Mouse (Mus musculus) layer of hippocampus, adult 8-10 months (tissue): ENCODE results near the gene Bnip3. TPM values are rescaled to one million over a fixed set of nuclear protein-coding genes. Genes with fewer than 3 reads are reported as not detected.

Experiments
- DNase-seq, 2 experiments: peaks; one replicate each; pipeline ENCODE4 v3.0.0; 2022; ENCODE audit warnings: low spot score in 2 of 2
- total RNA-seq, 4 experiments: library from RNA; stranded (reverse); gene quantifications; 2 replicates each; pipeline ENCODE4 v1.2.4; 2022

The Bnip3 gene
- total RNA-seq, 4 experiments from 2014 or later = 112 to 124 (median 117) TPM

DNA sequence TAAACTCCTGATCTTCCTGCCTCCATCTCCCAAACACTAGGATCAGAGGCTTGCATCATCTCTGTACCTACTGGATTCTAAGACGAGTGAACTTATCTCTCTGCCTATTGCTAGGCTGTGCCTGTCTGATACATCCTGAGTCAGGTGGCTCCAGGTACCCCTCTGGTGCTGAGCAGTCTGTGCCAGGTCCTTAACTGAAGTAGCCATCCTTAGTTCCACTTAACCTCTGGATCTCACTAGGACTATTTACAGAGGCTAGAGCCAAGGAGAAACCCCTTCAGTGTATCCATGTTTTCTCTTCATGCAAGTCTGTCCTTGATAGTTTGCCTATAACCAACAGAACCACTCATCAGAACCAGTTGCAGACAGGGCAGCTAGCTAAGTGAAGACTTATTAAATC lies 2.9 kb downstream of the Bnip3 start:
- no peak for DNase-seq

DNA sequence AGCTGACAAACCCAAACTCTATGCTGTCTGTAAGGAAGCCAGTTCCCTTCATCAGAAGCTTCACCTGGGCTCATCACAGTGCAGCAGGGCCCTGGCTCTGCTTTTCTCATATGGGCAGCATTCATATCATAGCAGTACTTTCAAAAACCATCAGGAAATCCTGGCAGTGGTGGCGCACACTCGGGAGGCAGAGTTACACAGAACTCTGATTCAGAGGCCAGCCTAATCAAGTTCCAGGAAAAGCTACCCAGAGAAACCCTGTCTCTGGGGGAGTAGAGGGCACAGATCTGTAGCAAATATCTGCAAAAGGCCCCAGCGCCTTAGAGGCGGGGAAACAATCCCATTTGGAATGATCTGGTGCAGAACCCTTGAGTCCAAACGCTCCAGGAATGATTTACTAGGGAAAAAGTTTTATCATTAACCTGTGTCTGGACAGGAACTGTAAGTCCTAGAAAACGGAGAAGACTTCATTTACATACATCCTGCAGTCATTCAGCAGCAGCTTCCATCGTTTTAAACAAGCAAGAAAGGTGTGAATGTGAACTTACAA lies 5.4 kb downstream of the Bnip3 start:
- no peak for DNase-seq

DNA sequence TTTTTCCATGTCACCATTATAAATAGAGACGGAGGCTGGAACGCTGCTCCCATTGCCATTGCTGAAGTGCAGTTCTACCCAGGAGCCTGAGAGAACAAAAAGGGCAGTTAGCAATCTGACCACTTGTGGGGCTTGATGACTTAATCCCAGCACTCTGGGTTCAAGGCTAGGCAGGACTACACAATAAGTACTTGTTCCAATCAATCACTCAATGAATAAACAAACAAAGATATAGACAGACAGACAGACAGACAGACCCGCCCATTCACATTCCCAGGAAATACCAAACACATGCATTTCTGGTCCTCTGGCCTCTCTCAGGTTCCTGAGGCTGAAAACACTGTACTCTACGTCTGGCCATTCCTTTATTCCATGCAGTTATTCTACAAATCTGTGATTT lies 10.6 kb downstream of the Bnip3 start:
- DNase-seq = no peak

DNA sequence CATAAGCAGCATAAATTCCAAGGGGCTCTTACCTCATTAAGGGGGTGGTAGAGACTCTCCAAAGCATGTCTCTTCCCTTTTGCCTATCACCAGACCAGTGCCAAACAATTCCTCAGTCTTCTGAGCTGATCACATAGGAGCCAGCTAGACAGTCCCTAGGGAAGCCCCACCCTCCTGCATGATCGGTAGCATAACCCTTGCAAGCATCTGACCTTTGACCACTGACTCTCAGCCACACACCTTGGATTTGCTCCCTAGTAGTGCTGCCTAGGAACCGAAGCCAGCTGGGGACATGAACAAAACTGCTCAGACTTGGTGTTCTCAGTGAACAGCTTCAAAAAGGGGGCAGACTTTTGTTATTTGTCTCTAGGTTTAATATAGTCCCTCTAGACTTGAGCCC lies 11.2 kb downstream of the Bnip3 start:
- DNase-seq = no peak

DNA sequence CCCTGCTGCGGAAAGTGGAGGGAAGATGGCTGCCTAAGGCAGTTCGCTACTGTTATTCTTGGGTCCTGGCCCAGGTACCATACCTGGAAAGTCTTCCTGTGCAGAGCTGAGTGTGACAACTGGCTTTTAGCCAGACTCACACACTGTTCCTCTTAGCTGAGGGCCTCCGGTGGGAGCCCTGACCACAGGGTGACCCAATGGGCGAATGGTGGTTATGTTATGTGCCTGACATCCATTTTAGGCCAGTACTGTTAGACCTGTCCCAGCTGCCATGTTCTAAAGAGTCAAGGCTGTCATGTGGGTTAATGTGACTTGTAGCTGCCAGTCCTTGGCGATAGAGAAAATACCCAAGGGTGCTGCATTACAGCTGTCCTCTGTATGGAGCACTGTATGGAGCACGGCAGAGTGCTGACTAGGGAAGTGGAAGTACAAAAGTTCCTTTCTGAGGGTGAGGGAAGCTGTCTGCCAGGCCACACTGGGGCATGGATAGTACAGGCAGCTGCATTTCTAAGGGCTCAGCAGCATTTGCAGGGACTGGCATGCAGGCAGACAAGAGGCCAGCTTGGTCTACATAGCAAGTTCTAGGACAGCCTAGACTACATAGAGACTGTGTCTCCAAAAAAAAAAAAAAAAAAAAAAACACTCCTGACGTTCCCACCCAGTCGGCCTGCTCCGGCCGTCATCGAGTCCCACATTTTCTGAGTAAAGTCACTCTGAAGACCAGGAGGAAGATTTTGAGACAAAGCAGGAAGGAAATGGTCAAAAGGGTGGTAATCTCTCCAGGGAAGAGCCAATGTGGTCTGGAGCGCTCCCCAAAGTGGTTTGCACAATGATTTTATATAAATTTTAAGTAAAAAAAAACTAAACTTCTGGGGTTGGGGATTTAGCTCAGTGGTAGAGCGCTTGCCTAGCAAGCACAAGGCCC lies 23.7 kb downstream of the Bnip3 start:
- no peak for DNase-seq

DNA sequence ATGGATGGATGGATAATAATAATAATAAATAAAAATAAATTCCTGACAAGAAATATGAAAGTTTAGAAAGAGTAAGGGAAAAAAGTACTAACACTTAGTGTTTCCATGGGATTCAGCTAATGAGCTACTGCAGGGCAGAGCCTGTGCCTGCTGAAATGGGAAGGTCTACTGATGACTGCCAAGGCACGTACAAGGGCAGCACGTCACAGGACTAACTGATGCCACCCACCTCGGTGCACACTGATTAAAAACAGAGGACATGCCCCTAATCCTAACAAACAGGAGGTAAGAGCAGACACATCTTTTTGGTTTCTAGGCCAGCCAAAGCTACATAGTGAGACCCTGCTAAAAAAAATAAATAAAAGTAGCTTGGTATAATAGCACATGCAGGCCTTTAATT lies 25.6 kb downstream of the Bnip3 start:
- DNase-seq = no peak

DNA sequence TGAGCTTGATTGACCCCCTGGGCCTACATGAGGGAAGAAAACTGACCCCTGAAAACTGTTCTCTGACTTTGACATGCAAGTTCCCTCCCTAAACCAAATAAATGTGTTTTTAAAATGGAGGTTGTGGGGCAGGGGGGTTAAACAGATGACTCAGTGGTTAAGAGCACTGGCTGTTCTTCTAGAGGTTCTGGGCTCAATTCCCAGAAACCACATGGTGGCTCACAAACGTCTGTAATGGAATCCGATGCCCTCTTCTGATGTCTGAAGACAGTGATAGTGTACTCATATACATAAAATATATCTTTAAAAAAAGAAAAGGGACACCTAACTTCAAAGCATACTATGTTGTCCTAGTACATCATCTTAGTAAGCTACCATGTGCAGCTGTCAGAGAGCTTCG lies 34.3 kb downstream of the Bnip3 start:
- DNase-seq = no peak

DNA sequence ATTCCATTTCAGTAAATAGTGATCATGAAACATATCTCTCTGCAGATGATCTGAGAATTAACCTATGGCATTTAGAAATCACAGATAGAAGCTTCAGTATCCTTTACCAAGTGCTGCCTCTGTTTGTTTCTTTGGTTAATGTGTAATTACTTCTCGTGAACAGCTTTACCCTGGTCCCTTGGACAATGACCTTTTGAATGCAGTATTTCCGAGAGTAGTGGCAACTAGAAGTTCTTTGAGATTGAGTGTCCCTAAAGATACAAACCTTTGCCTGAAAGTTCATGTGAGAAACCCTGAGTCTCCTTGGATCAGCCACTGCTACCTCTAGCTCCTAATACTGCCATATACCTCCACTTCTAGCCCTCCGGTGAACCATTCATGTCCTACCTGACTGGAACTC lies 36.4 kb downstream of the Bnip3 start:
- DNase-seq = no peak

DNA sequence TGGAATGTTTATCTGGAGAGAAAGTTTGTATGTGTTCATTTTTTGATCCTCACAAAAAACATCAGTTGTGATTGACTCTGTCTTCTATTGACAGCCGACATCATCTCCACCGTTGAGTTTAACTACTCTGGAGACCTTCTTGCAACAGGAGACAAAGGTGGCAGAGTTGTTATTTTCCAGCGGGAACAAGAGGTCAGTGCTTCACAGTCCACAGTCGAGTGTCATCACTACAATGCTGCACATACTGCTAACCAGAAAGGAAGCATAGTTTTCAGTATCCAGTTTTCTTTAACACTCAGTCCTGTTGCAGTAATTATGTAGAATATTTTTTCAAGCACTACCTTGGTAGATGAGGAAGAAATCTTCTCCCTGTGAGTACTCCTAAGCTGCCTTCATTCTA lies 41.0 kb downstream of the Bnip3 start:
- DNase-seq = no peak

DNA sequence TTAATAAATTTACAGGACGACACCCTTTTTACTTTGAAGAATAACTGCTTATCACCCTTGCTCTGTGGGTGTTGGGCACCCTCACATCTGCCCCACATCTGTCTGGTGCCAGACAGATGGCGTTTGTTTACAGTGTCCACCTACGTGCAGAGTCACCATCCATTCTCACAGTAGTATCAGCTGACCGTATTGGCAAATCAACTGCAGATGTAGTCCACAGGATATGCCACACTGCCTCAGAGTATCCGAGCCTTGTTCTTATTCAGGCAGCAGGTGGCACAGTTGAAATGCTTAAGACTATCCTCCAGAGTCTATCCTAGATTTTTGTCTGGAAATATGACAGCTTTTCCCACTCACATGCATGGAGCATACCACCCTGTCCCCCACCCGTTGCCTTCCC lies 42.0 kb downstream of the Bnip3 start:
- no peak for DNase-seq

DNA sequence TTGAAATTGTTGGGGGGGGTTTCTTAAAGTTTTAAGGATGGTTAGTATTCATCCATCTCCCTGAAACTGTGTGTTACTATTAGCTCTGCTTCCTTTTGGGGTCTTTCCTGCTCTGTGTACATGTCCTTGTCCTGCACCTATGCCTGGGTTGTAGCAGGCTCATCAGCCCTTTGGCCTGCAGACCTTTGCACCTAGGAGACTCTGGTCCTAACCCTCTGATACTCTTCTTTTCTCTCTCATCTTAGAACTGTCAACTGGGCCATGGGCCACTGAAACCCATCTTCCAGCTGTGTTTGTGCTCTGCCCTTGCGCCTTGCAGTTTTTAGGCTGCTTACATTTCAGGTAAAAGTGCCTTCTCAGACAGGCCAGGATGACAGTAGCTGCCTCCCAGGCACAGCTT lies 44.5 kb downstream of the Bnip3 start:
- DNase-seq = no peak

DNA sequence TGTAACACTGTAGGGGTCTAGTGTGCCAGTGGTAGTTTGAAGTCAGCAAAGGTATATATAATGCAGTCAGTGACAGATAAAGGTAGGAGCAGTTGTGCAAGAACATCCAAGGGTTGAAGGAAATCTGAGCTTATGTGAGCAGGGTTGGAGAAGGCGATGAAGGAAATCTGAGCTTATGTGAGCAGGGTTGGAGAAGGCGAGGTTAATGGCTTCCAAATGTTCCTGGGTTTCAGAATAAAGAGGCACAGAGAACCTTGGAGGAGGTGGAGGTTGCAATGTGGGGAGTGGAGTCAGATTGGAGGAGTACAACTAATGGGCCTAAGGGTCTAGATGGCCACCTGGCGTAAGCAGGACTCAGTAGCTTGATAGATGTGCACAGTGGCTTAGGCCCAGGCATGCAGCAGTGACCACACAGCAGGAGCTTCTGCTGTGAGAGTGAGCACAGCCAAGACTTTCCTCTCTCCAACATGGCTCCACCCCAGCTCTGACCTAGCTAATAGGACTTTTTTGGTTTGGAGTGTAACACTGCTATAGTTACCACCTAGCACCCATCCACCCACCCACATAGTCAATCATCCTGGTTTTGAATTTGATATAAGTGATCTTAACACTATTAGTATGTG lies 45.3 kb downstream of the Bnip3 start:
- DNase-seq = no peak

DNA sequence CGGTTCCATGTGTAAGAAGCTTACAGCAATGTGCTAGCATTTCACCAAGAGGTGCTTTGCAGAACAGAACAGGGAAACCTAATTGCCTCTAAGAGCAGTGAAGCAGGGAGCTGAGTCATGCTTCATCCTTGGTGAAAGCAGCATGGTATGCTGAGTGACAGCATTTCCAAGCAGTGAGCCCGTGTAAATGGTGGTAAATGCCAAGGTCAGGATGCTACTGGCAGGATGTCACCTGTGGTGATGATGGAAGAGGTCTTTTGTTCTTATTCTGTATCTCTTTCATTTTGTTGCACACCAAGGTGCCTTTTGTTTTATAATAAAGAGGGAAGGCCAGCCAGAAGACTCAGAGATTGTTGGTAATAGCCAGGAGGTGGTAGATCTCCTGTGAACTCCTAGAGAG lies 52.6 kb downstream of the Bnip3 start:
- DNase-seq = no peak

DNA sequence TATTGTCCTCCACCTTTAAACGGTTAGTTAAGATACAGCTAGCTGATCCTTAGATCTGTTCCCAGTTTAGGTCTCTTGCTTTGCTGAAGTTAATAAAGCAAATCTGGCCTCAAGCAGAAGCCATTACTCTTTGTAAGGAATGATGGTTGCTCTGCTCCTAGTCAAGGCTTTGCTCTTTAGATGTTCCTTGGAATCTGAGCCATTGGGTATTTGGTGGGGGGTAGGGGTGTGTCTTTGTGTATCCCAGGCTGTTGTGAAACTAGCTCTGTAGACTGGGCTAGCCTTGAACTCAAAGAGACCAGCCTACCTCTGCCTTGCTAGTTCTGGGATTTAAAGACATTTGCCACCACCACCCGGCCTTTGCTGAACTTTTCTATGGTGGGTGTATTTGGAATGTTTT lies 55.1 kb downstream of the Bnip3 start:
- no peak for DNase-seq

DNA sequence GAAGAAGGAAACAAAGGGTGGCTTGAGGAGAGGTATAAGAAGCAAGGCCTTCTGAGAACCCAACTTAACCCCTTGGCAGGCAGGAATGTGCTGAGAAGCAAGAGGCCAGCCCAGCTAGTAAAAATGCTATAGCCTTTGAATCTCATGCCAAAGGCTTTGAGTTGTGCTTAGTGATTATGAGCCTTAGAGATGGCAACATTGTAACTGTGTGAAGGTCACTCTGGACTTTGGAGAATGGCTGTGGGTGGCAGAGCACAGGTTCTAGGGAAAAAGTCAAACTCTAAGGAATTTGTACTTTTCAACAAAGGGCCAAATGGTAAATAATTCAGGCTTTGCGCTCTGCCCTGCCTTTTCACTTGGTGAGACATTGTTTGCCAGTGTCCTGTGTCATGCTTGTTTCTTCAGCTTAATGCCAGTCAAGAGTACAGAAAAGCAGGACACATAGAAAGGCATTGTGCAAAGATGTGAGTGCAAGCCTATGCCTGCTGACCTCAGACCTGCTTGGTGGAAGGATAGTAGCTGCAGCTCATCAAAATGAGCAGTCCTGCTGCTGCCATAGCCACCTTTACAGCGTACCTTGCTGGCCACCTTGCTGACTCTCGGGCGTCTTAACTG lies 55.8 kb downstream of the Bnip3 start:
- no peak for DNase-seq

DNA sequence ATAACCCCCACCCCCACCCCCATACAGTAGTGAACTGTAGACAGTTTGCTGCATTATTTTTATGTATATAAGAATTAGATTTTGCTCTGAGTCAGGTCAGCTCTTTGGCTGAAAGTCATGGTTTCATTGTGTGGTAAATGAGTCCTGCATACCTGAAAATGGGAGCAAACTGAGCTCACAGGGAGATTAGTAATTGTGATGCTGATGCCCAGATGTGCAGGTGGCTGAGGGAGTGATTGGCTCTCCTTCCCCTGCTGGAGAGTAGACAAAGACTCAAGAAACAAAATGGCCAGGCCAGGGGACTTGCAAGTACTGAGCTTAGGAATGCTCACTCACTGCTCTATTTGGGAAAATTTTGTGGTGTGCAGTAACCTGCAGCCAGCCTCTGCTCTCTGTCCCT lies 59.2 kb downstream of the Bnip3 start:
- no peak for DNase-seq

DNA sequence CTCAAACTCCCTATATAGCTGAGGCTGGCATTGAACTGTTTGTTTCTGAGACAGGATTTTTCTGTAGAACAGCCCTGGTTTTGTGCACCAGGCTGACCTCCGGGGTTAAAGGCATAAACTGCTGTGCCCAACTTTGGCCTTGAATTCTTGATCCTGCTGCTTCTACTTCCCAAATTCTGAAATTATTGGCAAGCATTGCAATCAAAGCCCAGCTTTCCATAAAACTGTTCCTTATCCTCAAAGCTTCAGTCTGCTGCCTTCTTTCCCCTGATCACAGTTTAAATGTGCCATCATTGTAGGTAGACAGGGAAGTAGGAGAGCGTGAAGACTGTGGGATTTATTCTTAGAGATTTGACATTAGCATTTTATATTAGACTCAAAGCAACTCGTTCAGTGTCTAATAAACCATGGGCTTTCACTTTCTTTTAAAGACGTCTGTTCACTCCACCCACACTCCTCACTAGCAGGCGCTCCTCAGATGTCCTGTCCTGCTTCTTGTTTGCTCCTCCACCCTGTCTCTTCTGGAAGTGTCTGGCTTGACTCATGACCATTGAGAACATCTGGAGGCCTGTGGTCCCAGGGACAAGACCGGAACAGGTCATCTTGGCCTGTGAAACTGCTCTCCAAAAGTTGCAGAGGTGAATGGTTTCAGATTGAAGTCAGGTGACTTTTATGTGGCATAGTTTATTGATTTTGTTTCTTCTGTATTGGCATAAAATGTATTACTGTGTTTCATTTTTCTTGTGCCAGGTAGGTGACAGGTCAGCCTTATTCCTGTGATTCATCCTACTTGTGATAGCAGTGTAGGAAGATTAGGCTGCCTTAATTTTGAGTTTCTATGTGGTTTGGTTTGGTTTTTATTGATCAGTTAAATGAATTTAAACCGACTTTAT lies 61.0 kb downstream of the Bnip3 start:
- no peak for DNase-seq

DNA sequence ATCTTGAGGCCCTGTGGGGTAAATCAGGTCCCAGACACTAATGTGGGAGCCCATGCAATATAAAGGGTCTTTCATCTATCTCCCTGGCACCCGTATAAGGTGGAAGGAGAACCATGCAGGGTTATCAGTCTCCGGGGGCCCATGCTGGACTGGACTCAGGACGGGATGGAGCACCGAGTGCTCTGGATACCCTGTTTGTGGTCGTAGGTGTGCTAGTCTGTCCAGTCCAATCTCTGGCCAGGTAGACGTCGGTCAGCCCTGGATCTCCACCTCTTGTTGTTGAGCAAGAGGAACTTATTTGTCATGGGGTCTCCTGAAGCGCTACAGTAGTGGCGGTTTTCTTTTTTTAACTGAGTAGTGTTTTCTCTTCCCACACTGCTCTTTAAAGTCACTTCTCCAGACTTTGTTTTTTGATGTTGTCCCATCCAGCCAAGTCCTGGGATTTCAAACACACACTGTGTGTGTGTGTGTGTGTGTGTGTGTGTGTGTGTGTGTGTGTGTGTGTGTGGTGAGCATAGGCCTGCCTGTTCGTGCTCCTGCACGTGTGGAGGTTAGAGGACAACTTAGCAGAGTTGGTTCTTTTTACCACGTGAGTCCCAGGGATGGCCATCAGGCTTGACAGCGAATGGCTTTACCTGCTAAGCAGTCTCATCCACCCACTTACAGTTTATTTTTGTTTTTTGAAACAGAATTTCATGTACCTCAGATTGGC lies 61.8 kb downstream of the Bnip3 start:
- no peak for DNase-seq

DNA sequence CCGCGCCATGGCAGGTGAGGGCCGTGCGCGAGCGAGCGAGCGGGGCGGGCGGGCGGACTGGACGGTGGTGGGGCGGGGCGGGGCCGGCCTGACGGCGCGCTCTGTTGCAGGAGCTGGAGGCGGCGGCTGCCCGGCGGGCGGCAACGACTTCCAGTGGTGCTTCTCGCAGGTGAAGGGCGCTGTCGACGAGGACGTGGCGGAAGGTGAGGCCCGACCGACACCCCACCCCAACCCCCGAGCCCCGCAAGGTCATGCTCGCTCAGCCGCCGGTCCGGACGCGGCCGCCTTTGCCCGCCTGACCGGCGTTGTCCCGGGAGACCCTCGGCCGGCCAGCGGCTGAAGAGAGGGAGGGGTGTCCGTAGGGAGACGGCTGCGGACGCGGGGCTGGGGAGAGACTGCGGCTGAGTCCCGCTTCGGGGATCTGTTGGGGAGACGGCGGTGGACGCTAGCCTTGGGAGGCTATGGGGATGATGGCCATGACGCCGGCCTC lies 62.8 kb downstream of the Bnip3 start:
- no peak for DNase-seq
